Mouse (Mus musculus) stomach, embryonic 14.5 days (tissue): Measurements from ENCODE around the gene Zfp654. TPM values are rescaled to one million over a fixed set of nuclear protein-coding genes. Genes with fewer than 3 reads are reported as not detected.

Experiments used
- ATAC-seq: fragments of 200-750 bp; cut with Nextera tagmentation; 2 replicates; pipeline ENCODE4 v1.8.0; 2017; ENCODE audit warnings: low read depth, moderate TSS enrichment; ENCODE audit not compliant: insufficient number of reproducible peaks, insufficient read depth, low FRiP score
- H3K27ac ChIP-seq: fragments of 300-500 bp; sonication (generic); 2 replicates; pipeline ENCODE4 v1.5.1; 2014; ENCODE audit warnings: mild to moderate bottlenecking, low read length, moderate library complexity, mixed read lengths
- H3K27me3 ChIP-seq: fragments of 300-500 bp; sonication (generic); 2 replicates; pipeline ENCODE4 v1.6.1; 2014; ENCODE audit warnings: low read length, control low read depth, mixed read lengths; ENCODE audit not compliant: control insufficient read depth, insufficient read depth
- H3K36me3 ChIP-seq: fragments of 300-500 bp; sonication (generic); 2 replicates; pipeline ENCODE4 v1.6.1; 2014; ENCODE audit warnings: mild to moderate bottlenecking, control low read depth, low read length, moderate library complexity, mixed read lengths; ENCODE audit not compliant: control insufficient read depth, insufficient read depth
- H3K4me1 ChIP-seq: fragments of 300-500 bp; sonication (generic); 2 replicates; pipeline ENCODE4 v1.6.1; 2014; ENCODE audit warnings: low read length, control low read depth, mixed read lengths; ENCODE audit not compliant: control insufficient read depth, insufficient read depth
- H3K4me2 ChIP-seq: fragments of 300-500 bp; sonication (generic); replicated peaks from 2 replicates; pipeline ENCODE4 v1.6.1; 2014; ENCODE audit warnings: low read depth, low read length, control low read depth
- H3K4me3 ChIP-seq: fragments of 300-500 bp; sonication (generic); 2 replicates; pipeline ENCODE4 v1.5.1; 2014; ENCODE audit warnings: low read depth, low read length, control low read depth
- H3K9ac ChIP-seq: fragments of 300-500 bp; sonication (generic); replicated peaks from 2 replicates; pipeline ENCODE4 v1.6.1; 2014; ENCODE audit warnings: low read depth, mild to moderate bottlenecking, control low read depth, low read length, moderate library complexity, mixed read lengths
- H3K9me3 ChIP-seq: fragments of 300-500 bp; sonication (generic); 2 replicates; pipeline ENCODE4 v1.6.1; 2016; ENCODE audit warnings: low read depth, low read length, control low read depth; ENCODE audit not compliant: control insufficient read depth
- whole genome bisulfite sequencing: fragments of 180-500 bp; shearing (Covaris S2); extraction: QIAGEN DNeasy Blood & Tissue Kit; methylation state at CpG from one replicate; pipeline ENCODE4 v1.1.7; 2014; 5-methylcytosine and 5-hydroxymethylcytosine counted together
- polyA plus RNA-seq: library from polyadenylated mRNA; unstranded; fragments of >200 nt; fragmentation: Nextera tagmentation; extraction: Ambion mirVana; gene quantifications from 2 replicates; pipeline ENCODE4 v1.2.1, GENCODE M21; 2014

Gene Zfp654
- polyA plus RNA-seq, 1 experiment from 2014 or later: 8.3 TPM

DNA sequence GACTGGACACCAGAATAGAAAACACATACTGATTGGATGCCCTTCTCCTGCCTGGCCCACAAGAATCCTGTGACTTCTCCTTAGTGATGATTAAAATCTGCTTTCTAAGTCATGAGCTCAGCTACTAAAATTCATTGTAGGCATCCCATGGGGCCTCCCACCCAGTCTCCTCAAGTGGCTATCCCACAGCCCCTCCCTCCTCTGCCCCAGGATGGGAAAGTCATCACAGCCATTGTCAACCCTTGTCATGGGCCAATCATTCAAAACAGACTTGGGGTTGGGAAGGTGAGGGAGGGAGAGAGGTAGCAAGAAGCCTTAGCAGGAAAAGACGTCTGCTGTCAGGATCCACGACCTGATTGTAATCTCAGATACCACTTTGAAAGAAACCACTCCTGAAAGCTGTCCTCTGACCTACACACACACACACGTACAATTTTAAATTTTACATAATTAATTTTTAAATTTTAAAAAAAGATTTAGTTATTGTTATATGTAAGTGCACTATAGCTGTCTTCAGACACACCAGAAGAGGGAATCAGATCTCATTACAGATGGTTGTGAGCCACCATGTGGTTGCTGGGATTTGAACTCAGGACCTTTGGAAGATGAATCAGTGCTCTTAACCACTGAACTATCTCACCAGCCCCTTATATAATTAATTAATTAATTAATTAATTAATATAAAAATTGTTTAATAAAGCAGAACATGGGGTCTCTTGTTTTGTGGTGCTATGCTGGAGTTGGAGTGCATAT is 97.3 kb downstream of the Zfp654 start:
- H3K36me3 ChIP-seq: no peaks in the 10 kb centered on the region
- no peak overlapping the region for H3K27ac ChIP-seq
- H3K4me1 ChIP-seq: no peaks in the 10 kb centered on the region
- H3K4me3 ChIP-seq: no peak overlapping the region
- H3K27me3 ChIP-seq: no peaks in the 10 kb centered on the region
- no peak overlapping the region for H3K4me2 ChIP-seq
- no peaks in the 10 kb centered on the region for H3K9me3 ChIP-seq
- 44% methylated on average over 3 of the region's 3 CpGs for WGBS
- no peak overlapping the region for H3K9ac ChIP-seq
- ATAC-seq: no peak

- no peaks in the 10 kb centered on the region for H3K9me3 ChIP-seq
- H3K4me2 ChIP-seq: no peak overlapping the region
- no peak overlapping the region for H3K4me3 ChIP-seq
- no peak for ATAC-seq
- H3K9ac ChIP-seq: no peak overlapping the region
- no peak overlapping the region for H3K27ac ChIP-seq
- H3K27me3 ChIP-seq: no peaks in the 10 kb centered on the region
- 8% methylated on average over 10 of the region's 10 CpGs for WGBS
- no peaks in the 10 kb centered on the region for H3K4me1 ChIP-seq
- H3K36me3 ChIP-seq: no peaks in the 10 kb centered on the region
Measured at GRCm38 (mm10) chr16:64748237-64748636, 103.2 kb downstream of the Zfp654 start.

GRCm38 (mm10) chr16:64745089-64745488 is 106.4 kb downstream of the Zfp654 start:
- no peak overlapping the region for H3K4me3 ChIP-seq
- ATAC-seq: no peak
- WGBS: 82% methylated on average over 4 of the region's 4 CpGs
- no peaks in the 10 kb centered on the region for H3K4me1 ChIP-seq
- H3K27me3 ChIP-seq: no peaks in the 10 kb centered on the region
- H3K9ac ChIP-seq: no peak overlapping the region
- H3K4me2 ChIP-seq: no peak overlapping the region
- no peak overlapping the region for H3K27ac ChIP-seq
- H3K9me3 ChIP-seq: no peaks in the 10 kb centered on the region
- no peaks in the 10 kb centered on the region for H3K36me3 ChIP-seq

DNA sequence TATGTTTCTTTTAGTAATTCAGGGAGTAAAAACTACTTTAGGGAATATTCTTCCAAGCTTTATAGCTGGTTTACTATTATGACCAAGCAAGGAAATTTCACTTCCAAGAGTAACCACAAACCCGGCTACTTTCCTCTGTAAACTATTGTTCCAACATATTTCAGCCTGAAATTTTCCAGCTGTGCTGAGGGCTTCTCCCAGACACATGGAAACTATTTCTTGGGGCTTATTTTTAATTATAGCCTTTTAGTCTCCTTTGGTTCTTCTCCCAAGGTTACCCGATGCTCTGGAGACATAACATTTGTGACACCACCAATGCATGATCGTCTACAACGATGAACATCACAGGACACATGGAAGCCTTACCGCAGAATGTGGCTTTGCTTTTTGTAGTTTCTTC is 114.2 kb downstream of the Zfp654 start:
- no peaks in the 10 kb centered on the region for H3K36me3 ChIP-seq
- 57% methylated on average over 5 of the region's 5 CpGs for WGBS
- H3K4me2 ChIP-seq: no peak overlapping the region
- H3K27me3 ChIP-seq: no peaks in the 10 kb centered on the region
- no peaks in the 10 kb centered on the region for H3K4me1 ChIP-seq
- H3K27ac ChIP-seq: peak overlapping the region; percentile 11; the same call in 1 of the 2 replicates
- H3K4me3 ChIP-seq: no peak overlapping the region
- no peak overlapping the region for H3K9ac ChIP-seq
- H3K9me3 ChIP-seq: no peaks in the 10 kb centered on the region
- no peak for ATAC-seq

Other genes starting within 250 kb of the Zfp654 start
- gene Csnka2ip, start 249.2 kb downstream of the Zfp654 start, polyA plus RNA-seq: 0.15 TPM in 1 of 2 replicates, not detected in the other
- gene 4930453N24Rik, start 80.5 kb downstream of the Zfp654 start, polyA plus RNA-seq: 29.8 and 30.1 TPM in 2 replicates
- gene Cggbp1, start 344 bp upstream of the Zfp654 start, polyA plus RNA-seq: 84.4 and 97.6 TPM in 2 replicates